Mouse (Mus musculus): Measurements from ENCODE around the gene Grpel1.

Grpel1 gene

GRCm38 (mm10) chr5:36510956-36511355 lies 46.2 kb downstream of the Grpel1 start:
- no peak for DNase-seq (ENCODE audit: low spot score)

- DNase-seq (ENCODE audit: low spot score): no peak
Observed at GRCm38 (mm10) chr5:36515126-36515525, 50.3 kb downstream of the Grpel1 start.

GRCm38 (mm10) chr5:36515558-36515957 lies 50.8 kb downstream of the Grpel1 start:
- no peak for DNase-seq (ENCODE audit: low spot score)

GRCm38 (mm10) chr5:36517596-36517995 lies 52.8 kb downstream of the Grpel1 start:
- no peak for DNase-seq (ENCODE audit: low spot score)

- DNase-seq (ENCODE audit: low spot score): no peak
Observed at GRCm38 (mm10) chr5:36519751-36520150, 55.0 kb downstream of the Grpel1 start.

GRCm38 (mm10) chr5:36522782-36523181 lies 58.0 kb downstream of the Grpel1 start:
- DNase-seq (ENCODE audit: low spot score): peak; percentile 18

- DNase-seq (ENCODE audit: low spot score): no peak
Observed at GRCm38 (mm10) chr5:36523219-36523703, 58.5 kb downstream of the Grpel1 start.
